9 mouse cellular contexts compared by ENCODE assay signal in the genomic region with DNA sequence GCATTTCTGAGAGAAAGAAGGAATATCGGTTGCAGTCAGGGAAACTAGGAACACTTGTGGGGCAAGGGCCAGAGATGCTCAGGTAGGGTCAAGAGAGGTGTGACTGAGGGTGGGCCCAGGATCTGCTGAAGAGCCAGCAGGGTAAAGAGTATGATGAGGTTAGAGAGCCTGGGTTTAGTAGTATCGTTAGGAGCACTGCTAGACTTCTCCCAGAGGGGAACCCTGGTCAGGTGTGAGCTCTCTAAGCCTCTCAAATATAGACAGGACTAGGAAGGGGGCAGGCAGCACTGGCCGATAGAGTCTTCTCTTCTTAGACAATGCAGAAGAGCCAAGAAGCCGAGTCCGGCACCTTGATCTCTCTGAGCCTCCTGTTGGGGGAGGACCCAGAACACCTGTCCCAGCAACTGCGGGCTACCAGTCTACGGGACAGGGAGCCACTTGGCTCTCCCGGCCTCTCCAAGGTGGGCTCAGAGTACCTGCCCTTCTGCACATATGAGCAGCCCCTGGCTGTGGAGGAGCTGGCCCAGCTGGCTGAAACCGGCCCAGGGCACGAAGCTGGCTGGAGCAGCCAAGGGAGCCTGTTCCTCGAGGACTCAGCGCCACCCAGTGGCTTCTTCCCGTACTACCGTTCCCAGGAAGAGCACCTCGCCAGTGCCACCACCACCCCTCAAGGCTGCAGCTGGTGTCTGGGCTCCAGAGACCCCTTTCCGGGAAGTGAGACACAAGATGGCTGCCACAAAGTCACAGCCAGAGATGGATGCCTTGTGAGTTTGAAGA. TPM values are rescaled to one million over a fixed set of nuclear protein-coding genes. Genes with fewer than 3 reads are reported as not detected.
DNase-seq lines count a peak whose midpoint lies in the region; ATAC-seq and TF ChIP-seq lines count a peak whose summit lies in the region.
"Had no signal": no experiment of that assay in that cellular context is flagged by ENCODE, and none has a peak within 500 bp of the region (broad histone marks: within the 10 kb centered on the region; RNA-seq: fewer than 3 reads in every experiment).

No protein-coding gene starts in this region.

- TF ChIP-seq CTCF in cortical plate, adult 2 months (IDR thresholded peaks at IDR 0.05; ENCODE audit: extremely low read depth, insufficient read depth, low read length): peak; percentile 82
- peak; percentile 88 for TF ChIP-seq CTCF in kidney, adult 2 months (conservative IDR thresholded peaks at IDR 0.05; ENCODE audit: insufficient read depth, insufficient read length, low read depth, low read length)
- peak; percentile 46; the same call in 1 of the 2 replicates for TF ChIP-seq CTCF in thymus, adult 2 months (IDR thresholded peaks at IDR 0.05; ENCODE audit: borderline replicate concordance, control insufficient read depth, extremely low read depth, insufficient read depth, low read length, poor library complexity)

- H3K36me3 ChIP-seq in kidney, adult 2 months (ENCODE audit: control insufficient read depth, insufficient read depth, low read length): no peaks in the 10 kb centered on the region
- H3K36me3 ChIP-seq in limb, embryonic 14.5 days (ENCODE audit: control insufficient read depth, insufficient read depth, low read length): no peaks in the 10 kb centered on the region
- no peaks in the 10 kb centered on the region for H3K36me3 ChIP-seq in thymus, adult 2 months (ENCODE audit: control insufficient read depth, insufficient read depth, low read length)

- no peak overlapping the region for H3K4me3 ChIP-seq in cortical plate, adult 2 months (ENCODE audit: insufficient read depth, low read length)
- no peak overlapping the region for H3K4me3 ChIP-seq in kidney, adult 2 months (ENCODE audit: insufficient read depth, low read depth, low read length)
- no peak overlapping the region for H3K4me3 ChIP-seq in limb, embryonic 14.5 days (replicated peaks; ENCODE audit: low read length)
- H3K4me3 ChIP-seq in thymus, adult 2 months (ENCODE audit: control insufficient read depth, insufficient read depth, low read length): no peak overlapping the region

- H3K9me3 ChIP-seq in limb, embryonic 14.5 days (ENCODE audit: control insufficient read depth, low read length): no peaks in the 10 kb centered on the region

- no peak overlapping the region for H3K27ac ChIP-seq in cortical plate, adult 2 months (ENCODE audit: insufficient read depth, low read length)
- no peak overlapping the region for H3K27ac ChIP-seq in kidney, adult 2 months (ENCODE audit: insufficient read depth, low read depth, low read length)
- no peak overlapping the region for H3K27ac ChIP-seq in limb, embryonic 14.5 days (replicated peaks; ENCODE audit: low read depth, low read length)
- H3K27ac ChIP-seq in thymus, adult 2 months (ENCODE audit: control insufficient read depth, insufficient read depth, low read length): no peak overlapping the region

- no peak for TF ChIP-seq POLR2A in cortical plate, adult 2 months (IDR thresholded peaks at IDR 0.05; ENCODE audit: extremely low read depth, insufficient read depth, low read length)
- no peak for TF ChIP-seq POLR2A in kidney, adult 2 months (IDR thresholded peaks at IDR 0.05; ENCODE audit: low read depth, low read length)
- no peak for TF ChIP-seq POLR2A in limb, embryonic 14.5 days (IDR thresholded peaks at IDR 0.05; ENCODE audit: borderline replicate concordance, extremely low read depth, insufficient read depth, insufficient read length)
- TF ChIP-seq POLR2A in thymus, adult 2 months (IDR thresholded peaks at IDR 0.05; ENCODE audit: control insufficient read depth, extremely low read depth, insufficient read depth, low read length, poor library complexity): no peak

- no peak overlapping the region for H3K4me2 ChIP-seq in limb, embryonic 14.5 days (replicated peaks; ENCODE audit: low read depth, low read length, severe bottlenecking)

- ATAC-seq in limb, embryonic 14.5 days (ENCODE audit: low FRiP score, low read depth): peak; percentile 85

- no peak overlapping the region for H3K9ac ChIP-seq in limb, embryonic 14.5 days (ENCODE audit: low read depth, low read length, severe bottlenecking)

- H3K4me1 ChIP-seq in cortical plate, adult 2 months (ENCODE audit: control insufficient read depth, insufficient read depth, low read length): no peaks in the 10 kb centered on the region
- peaks cover 4% of the 10 kb centered on the region for H3K4me1 ChIP-seq in kidney, adult 2 months (ENCODE audit: control insufficient read depth, insufficient read depth, low read length)
- no peaks in the 10 kb centered on the region for H3K4me1 ChIP-seq in limb, embryonic 14.5 days (ENCODE audit: control insufficient read depth, insufficient read depth, low read length)
- no peaks in the 10 kb centered on the region for H3K4me1 ChIP-seq in thymus, adult 2 months (replicated peaks; ENCODE audit: control insufficient read depth, insufficient read depth, low read length)

- DNase-seq in layer of hippocampus, adult 11-12 months (ENCODE audit: low spot score): peak; percentile 78
- no peak for DNase-seq in layer of hippocampus, adult 9-10 months (ENCODE audit: low spot score)
- DNase-seq in gastrocnemius, postnatal 25 days: peak; percentile 36
- peak; percentile 77 for DNase-seq in kidney, adult 2 months
- DNase-seq in limb, embryonic 14.5 days (ENCODE audit: low spot score): peak; percentile 67
- peak; percentile 12 for DNase-seq in naive thymus-derived CD4-positive, alpha-beta T cell, adult 2 months (ENCODE audit: low read depth)
- DNase-seq in thymus, adult 2 months: peak; percentile 39

- H3K27me3 ChIP-seq in kidney, adult 2 months (replicated peaks; ENCODE audit: control insufficient read depth, insufficient read depth, low read length): no peaks in the 10 kb centered on the region
- H3K27me3 ChIP-seq in limb, embryonic 14.5 days (ENCODE audit: control insufficient read depth, insufficient read depth, low read length): no peaks in the 10 kb centered on the region
- H3K27me3 ChIP-seq in thymus, adult 2 months (ENCODE audit: control insufficient read depth, insufficient read depth, low read length): no peaks in the 10 kb centered on the region

- WGBS in kidney, adult 2 months: 27% methylated on average over 16 of the region's 16 CpGs
- WGBS in limb, embryonic 14.5 days: 31% methylated on average over 16 of the region's 16 CpGs
- 40% methylated on average over 16 of the region's 16 CpGs for WGBS in thymus, adult 2 months

RNA-seq across cellular contexts. Expression of a gene that starts 2.5 kb away (rescaled TPM):
- not detected in 2 replicates for polyA plus RNA-seq in cortical plate, adult 2 months (2012; rRNA removed)
- not detected for total RNA-seq in gastrocnemius, postnatal 25 days (2021)
- not detected in 2 replicates for polyA plus RNA-seq in kidney, adult 2 months (2012; rRNA removed)
- polyA plus RNA-seq in limb, embryonic 14.5 days (2012; rRNA removed): 0.04 and 0.10 TPM in 2 replicates
- not detected in 2 replicates for polyA plus RNA-seq in limb, embryonic 14.5 days (2014; fragmentation: Nextera tagmentation; extraction: Ambion mirVana)
- polyA plus RNA-seq in thymus, adult 2 months (2012; rRNA removed): not detected in 2 replicates
- total RNA-seq: MEL had no signal

RNA-seq across cellular contexts. Expression of a gene that starts 9.2 kb away (rescaled TPM):
- 0.04 and 0.06 TPM in 2 replicates for polyA plus RNA-seq in cortical plate, adult 2 months (2012; rRNA removed)
- total RNA-seq in gastrocnemius, postnatal 25 days (2021): not detected
- 16.4 and 17.6 TPM in 2 replicates for polyA plus RNA-seq in kidney, adult 2 months (2012; rRNA removed)
- 0.69 and 0.74 TPM in 2 replicates for polyA plus RNA-seq in limb, embryonic 14.5 days (2012; rRNA removed)
- polyA plus RNA-seq in limb, embryonic 14.5 days (2014; fragmentation: Nextera tagmentation; extraction: Ambion mirVana): 0.44 and 0.77 TPM in 2 replicates
- polyA plus RNA-seq in thymus, adult 2 months (2012; rRNA removed): 0.31 and 0.43 TPM in 2 replicates
- total RNA-seq: MEL had no signal

RNA-seq across cellular contexts. Expression of a gene that starts 53.1 kb away (rescaled TPM):
- polyA plus RNA-seq in cortical plate, adult 2 months (2012; rRNA removed): not detected in 2 replicates
- total RNA-seq in gastrocnemius, postnatal 25 days (2021): not detected
- not detected in 2 replicates for polyA plus RNA-seq in kidney, adult 2 months (2012; rRNA removed)
- polyA plus RNA-seq in limb, embryonic 14.5 days (2012; rRNA removed): not detected in 2 replicates
- polyA plus RNA-seq in limb, embryonic 14.5 days (2014; fragmentation: Nextera tagmentation; extraction: Ambion mirVana): not detected in 2 replicates
- 1.1 and 1.6 TPM in 2 replicates for polyA plus RNA-seq in thymus, adult 2 months (2012; rRNA removed)
- total RNA-seq: MEL had no signal
